Mouse (Mus musculus) CH12.LX (cell line): ENCODE results near the gene Arhgap45. TPM values are rescaled to one million over a fixed set of nuclear protein-coding genes. Genes with fewer than 3 reads are reported as not detected.
A peak's percentile ranks its signal among the peaks of the same experiment; 100 is the strongest.

ENCODE experiments used
- DNase-seq: peaks from one replicate; pipeline ENCODE4 v3.0.0-alpha.2; 2013; ENCODE audit errors: extremely low read depth
- H3K27ac ChIP-seq: 2 replicates; pipeline ENCODE4 v1.5.1; 2012; ENCODE audit warnings: low read depth, mild to moderate bottlenecking, control low read depth, moderate library complexity; ENCODE audit not compliant: insufficient read depth
- H3K27me3 ChIP-seq: replicated peaks from 2 replicates; pipeline ENCODE3; 2012; ENCODE audit warnings: inconsistent platforms
- H3K36me3 ChIP-seq, 2 experiments: replicated peaks in 1 of 2; 2 replicates each; pipeline versions ENCODE3 to v1.6.1; 2012; ENCODE audit warnings: inconsistent platforms in 1 of 2, low read length in 1 of 2, mild to moderate bottlenecking in 1 of 2, mixed read lengths in 1 of 2, moderate library complexity in 1 of 2; ENCODE audit not compliant: control insufficient read depth in 1 of 2, insufficient read depth in 1 of 2
- H3K4me1 ChIP-seq, 2 experiments: 2 replicates each; pipeline ENCODE4 v1.6.1; 2012; ENCODE audit warnings: inconsistent platforms in 1 of 2, moderate library complexity in 1 of 2; ENCODE audit not compliant: insufficient read depth in 2 of 2, control insufficient read depth in 1 of 2
- H3K4me2 ChIP-seq: 2 replicates; pipeline ENCODE4 v1.6.1; 2012; ENCODE audit warnings: low read depth, mild to moderate bottlenecking, control low read depth; ENCODE audit not compliant: poor library complexity, insufficient read depth, severe bottlenecking
- H3K4me3 ChIP-seq, 3 experiments: fragments of 150-350 bp in 1 of 3; sonication (generic) in 1 of 3; replicated peaks in 1 of 3; 2 replicates each; pipeline versions ENCODE3 to v1.5.1; 2011 to 2012; ENCODE audit warnings: low read depth in 2 of 3, low read length in 2 of 3, mild to moderate bottlenecking in 2 of 3, moderate library complexity in 2 of 3, control low read depth in 1 of 3, improper control_type of control experiment in 1 of 3, inconsistent platforms in 1 of 3, mixed read lengths in 1 of 3; ENCODE audit not compliant: poor library complexity in 1 of 3
- H3K79me2 ChIP-seq: replicated peaks from 2 replicates; pipeline ENCODE4 v1.6.1; 2012; ENCODE audit warnings: mild to moderate bottlenecking, moderate library complexity; ENCODE audit not compliant: control insufficient read depth, poor library complexity, insufficient read depth, severe bottlenecking; ENCODE audit errors: extremely low read depth
- H3K9ac ChIP-seq: 2 replicates; pipeline ENCODE4 v1.6.1; 2012; ENCODE audit warnings: low read depth, mild to moderate bottlenecking, control low read depth, moderate library complexity; ENCODE audit not compliant: insufficient read depth
- H3K9me3 ChIP-seq: replicated peaks from 2 replicates; pipeline ENCODE3; 2012; ENCODE audit warnings: low read length, inconsistent platforms, mixed read lengths
- CHD1 ChIP-seq: IDR thresholded peaks from 2 replicates; pipeline ENCODE4 v1.6.1; 2012; ENCODE audit warnings: low read depth, low read length, improper control_type of control experiment, inconsistent platforms
- CHD2 ChIP-seq: IDR thresholded peaks from 2 replicates; pipeline ENCODE4 v1.6.1; 2011; ENCODE audit warnings: low read length, improper control_type of control experiment
- ELF1 ChIP-seq: IDR thresholded peaks from 2 replicates; pipeline ENCODE4 v1.6.1; 2014; ENCODE audit warnings: low read depth, mild to moderate bottlenecking, inconsistent platforms, low read length, improper control_type of control experiment
- EP300 ChIP-seq: IDR thresholded peaks from 2 replicates; pipeline ENCODE4 v1.6.1; 2011; ENCODE audit warnings: low read length, improper control_type of control experiment
- GABPA ChIP-seq: IDR thresholded peaks from 2 replicates; pipeline ENCODE4 v1.6.1; 2012; ENCODE audit warnings: low read depth, low read length, improper control_type of control experiment, inconsistent platforms; ENCODE audit not compliant: insufficient replicate concordance
- JUN ChIP-seq: IDR thresholded peaks from 2 replicates; pipeline ENCODE4 v1.6.1; 2011; ENCODE audit warnings: low read depth, mild to moderate bottlenecking, low read length, improper control_type of control experiment, moderate library complexity; ENCODE audit not compliant: insufficient read depth
- KAT2A ChIP-seq: IDR thresholded peaks from 2 replicates; pipeline ENCODE4 v1.6.1; 2012; ENCODE audit warnings: low read length, improper control_type of control experiment, inconsistent platforms; ENCODE audit not compliant: insufficient replicate concordance
- MAFK ChIP-seq: IDR thresholded peaks from 2 replicates; pipeline ENCODE4 v1.6.1; 2011; ENCODE audit warnings: low read length, improper control_type of control experiment; ENCODE audit not compliant: insufficient replicate concordance
- MAX ChIP-seq: IDR thresholded peaks from 2 replicates; pipeline ENCODE4 v1.6.1; 2011; ENCODE audit warnings: low read length, improper control_type of control experiment
- MAZ ChIP-seq: IDR thresholded peaks from 2 replicates; pipeline ENCODE4 v1.6.1; 2012; ENCODE audit warnings: low read depth, mild to moderate bottlenecking, inconsistent platforms, low read length, improper control_type of control experiment, moderate library complexity
- MXI1 ChIP-seq: IDR thresholded peaks from 2 replicates; pipeline ENCODE4 v1.6.1; 2011; ENCODE audit warnings: mild to moderate bottlenecking, low read depth, low read length, improper control_type of control experiment
- NELFE ChIP-seq: IDR thresholded peaks from 2 replicates; pipeline ENCODE4 v1.6.1; 2011; ENCODE audit warnings: low read depth, low read length, improper control_type of control experiment
- POLR2A ChIP-seq: IDR thresholded peaks from 2 replicates; pipeline ENCODE4 v1.6.1; 2011; ENCODE audit warnings: low read depth, mild to moderate bottlenecking, improper control_type of control experiment, low read length
- POLR2AphosphoS2 ChIP-seq: IDR thresholded peaks from 2 replicates; pipeline ENCODE4 v1.6.1; 2011; ENCODE audit warnings: low read depth, low read length, improper control_type of control experiment
- TCF12 ChIP-seq: IDR thresholded peaks from 2 replicates; pipeline ENCODE4 v1.6.1; 2014; ENCODE audit warnings: low read depth, mild to moderate bottlenecking, inconsistent platforms, low read length, improper control_type of control experiment
- UBTF ChIP-seq: IDR thresholded peaks from 2 replicates; pipeline ENCODE4 v1.6.1; 2012; ENCODE audit warnings: low read depth, mild to moderate bottlenecking, inconsistent platforms, low read length, improper control_type of control experiment, moderate library complexity
- USF2 ChIP-seq: conservative IDR thresholded peaks from 2 replicates; pipeline ENCODE4 v1.6.1; 2011; ENCODE audit warnings: low read depth, low read length, improper control_type of control experiment
- dilution Hi-C: fragments of 300-500 bp; cut with MboI; formaldehyde crosslinking; loops from 2 replicates; pipeline ENCODE4 v1.14.3; 2020; ENCODE audit warnings: low sequenced_read_pairs; ENCODE audit not compliant: extremely low pct_unique_long_range_greater_than_20kb, extremely low pct_ligation_motif_present
- in situ Hi-C: fragments of 300-500 bp; cut with MboI; formaldehyde crosslinking; loops from 3 replicates; pipeline ENCODE4 v1.14.3; 2019; ENCODE audit warnings: low sequenced_read_pairs, low pct_ligation_motif_present, low pct_unique_long_range_greater_than_20kb, mixed read lengths
- polyA plus RNA-seq: library from polyadenylated mRNA; unstranded; fragments of >175 nt; gene quantifications from 2 replicates; pipeline ENCODE4 v1.2.1, GENCODE M21; 2012; ENCODE audit warnings: low read depth; ENCODE audit not compliant: insufficient read length
- total RNA-seq, 2 experiments: library from RNA; depleted of rRNA; stranded (reverse); fragments of 300-350 nt in 1 of 2; fragments of >200 nt in 1 of 2; gene quantifications; 2 replicates each; pipeline ENCODE4 v1.2.3; 2012 to 2014

The Arhgap45 gene
- total and polyA plus RNA-seq, 3 experiments, result 10.3 to 25.9 (median 20.2) TPM

DNA sequence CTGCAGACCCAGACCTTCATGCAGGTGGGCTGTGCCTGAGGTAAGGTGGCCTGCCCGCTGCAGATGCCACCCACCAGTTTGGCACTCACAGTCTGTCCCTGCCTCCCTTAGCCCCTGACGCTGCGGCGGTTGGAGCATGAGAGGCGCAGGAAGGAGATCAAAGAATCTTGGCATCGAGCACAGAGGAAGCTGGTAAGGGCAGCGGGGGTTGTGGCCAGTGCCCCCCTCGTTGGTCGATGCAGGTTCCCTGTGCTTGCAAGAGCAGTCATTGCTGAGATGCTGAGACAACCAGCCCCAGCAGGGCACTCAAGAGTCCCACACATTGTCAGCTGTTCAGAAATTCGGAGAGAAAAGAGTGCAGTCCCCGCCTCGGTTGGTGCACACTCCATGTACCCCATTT is 5.7 kb downstream of the Arhgap45 start:
- H3K27ac ChIP-seq, result no peak overlapping the region

DNA sequence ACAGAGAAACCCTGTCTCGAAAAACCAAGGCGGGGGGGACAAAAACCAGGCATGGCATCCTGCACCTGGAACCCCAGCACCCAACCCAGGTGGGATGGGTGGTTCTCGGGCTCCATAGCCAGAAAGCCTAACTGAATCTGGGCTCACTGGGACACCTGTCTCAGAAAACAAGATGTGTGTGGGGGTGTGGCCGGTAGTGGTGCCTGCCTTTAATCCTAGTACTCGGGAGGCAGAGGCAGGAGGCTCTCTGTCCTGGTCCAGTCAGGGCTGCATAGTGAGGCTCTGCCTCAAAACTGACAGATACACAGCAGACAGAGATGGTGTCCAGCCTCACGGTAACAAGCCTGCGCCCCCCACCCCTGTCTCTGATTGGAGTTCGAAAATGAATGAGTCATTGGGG is 6.4 kb downstream of the Arhgap45 start:
- Histone ChIP-seq H3K79me2 (no peaks in the 10 kb centered on the region), H3K4me3 (no peak overlapping the region), H3K36me3 (peaks cover 52 to 79% of the 10 kb centered on the region in 2 experiments), H3K27ac (0 out of 2 replicates have a peak overlapping the region, but pooled peaks have one; percentile 12), H3K4me2 (no peak overlapping the region), H3K9ac (no peak overlapping the region), H3K9me3 (no peaks in the 10 kb centered on the region), H3K27me3 (no peaks in the 10 kb centered on the region), H3K4me1 (peaks cover 31 to 47% of the 10 kb centered on the region in 2 experiments)
- in situ Hi-C loops (no loop called here), dilution Hi-C loops (no loop called here)
- no peak for DNase-seq
- no peak for TF ChIP-seq UBTF
- no peak for TF ChIP-seq MXI1
- no peak for TF ChIP-seq POLR2A
- TF ChIP-seq JUN, result no peak
- no peak for TF ChIP-seq EP300
- TF ChIP-seq TCF12, result no peak
- no peak for TF ChIP-seq MAFK
- no peak for TF ChIP-seq CHD1
- no peak for TF ChIP-seq CHD2
- no peak for TF ChIP-seq NELFE
- no peak for TF ChIP-seq MAZ
- TF ChIP-seq USF2, result no peak
- TF ChIP-seq GABPA, result no peak
- TF ChIP-seq MAX, result no peak
- no peak for TF ChIP-seq KAT2A
- no peak for TF ChIP-seq POLR2AphosphoS2

More for the DNA sequence above, 5.7 kb downstream of the Arhgap45 start:
- DNase-seq, result no peak
- Histone ChIP-seq H3K79me2 (peaks cover 4% of the 10 kb centered on the region), H3K4me1 (peaks cover 34 to 50% of the 10 kb centered on the region in 2 experiments), H3K36me3 (peaks cover 45 to 75% of the 10 kb centered on the region in 2 experiments), H3K9ac (no peak overlapping the region), H3K4me2 (no peak overlapping the region), H3K27me3 (no peaks in the 10 kb centered on the region), H3K4me3 (no peak overlapping the region), H3K9me3 (no peaks in the 10 kb centered on the region)
- dilution Hi-C loops (no loop called here), in situ Hi-C loops (no loop called here)
- TF ChIP-seq ELF1, result no peak
